Mouse (Mus musculus) heart, postnatal 0 days (tissue): Measurements from ENCODE around the gene Tmem56. TPM values are rescaled to one million over a fixed set of nuclear protein-coding genes. Genes with fewer than 3 reads are reported as not detected.

Source experiments
- ATAC-seq: fragments of 200-750 bp; cut with Nextera tagmentation; 2 replicates; pipeline ENCODE4 v1.8.0; 2017; ENCODE audit warnings: low read depth, moderate number of reproducible peaks, moderate library complexity; ENCODE audit not compliant: insufficient read depth
- DNase-seq: peaks from one replicate; pipeline ENCODE4 v3.0.0-alpha.2; 2016; ENCODE audit warnings: low spot score
- H3K27ac ChIP-seq: fragments of 300-500 bp; sonication (generic); 2 replicates; pipeline ENCODE4 v1.5.1; 2014; ENCODE audit warnings: low read depth, mild to moderate bottlenecking
- H3K27me3 ChIP-seq: fragments of 300-500 bp; sonication (generic); 2 replicates; pipeline ENCODE4 v1.6.1; 2014; ENCODE audit warnings: low read length, mixed read lengths; ENCODE audit not compliant: control insufficient read depth, insufficient read depth
- H3K36me3 ChIP-seq: fragments of 300-500 bp; sonication (generic); replicated peaks from 2 replicates; pipeline ENCODE4 v1.6.1; 2014; ENCODE audit warnings: low read length, mixed read lengths; ENCODE audit not compliant: control insufficient read depth, insufficient read depth
- H3K4me1 ChIP-seq: fragments of 300-500 bp; sonication (generic); 2 replicates; pipeline ENCODE4 v1.6.1; 2014; ENCODE audit warnings: antibody characterized with exemption; ENCODE audit not compliant: control insufficient read depth, insufficient read depth
- H3K4me2 ChIP-seq: fragments of 300-500 bp; sonication (generic); 2 replicates; pipeline ENCODE4 v1.6.1; 2014; ENCODE audit warnings: low read depth, mild to moderate bottlenecking, low read length, moderate library complexity
- H3K4me3 ChIP-seq: fragments of 300-500 bp; sonication (generic); 2 replicates; pipeline ENCODE4 v1.5.1; 2014; ENCODE audit warnings: low read depth, low read length
- H3K9ac ChIP-seq: fragments of 300-500 bp; sonication (generic); replicated peaks from 2 replicates; pipeline ENCODE4 v1.6.1; 2014; ENCODE audit warnings: low read depth, low read length, mixed read lengths
- H3K9me3 ChIP-seq: fragments of 300-500 bp; sonication (generic); replicated peaks from 2 replicates; pipeline ENCODE4 v1.6.1; 2016; ENCODE audit warnings: low read length; ENCODE audit not compliant: control insufficient read depth
- CTCF ChIP-seq: IDR thresholded peaks from 2 replicates; pipeline ENCODE4 v1.5.1; 2016; ENCODE audit warnings: antibody characterized with exemption, control low read depth, low read depth
- EP300 ChIP-seq: IDR thresholded peaks from 2 replicates; pipeline ENCODE4 v1.6.1; 2016; ENCODE audit warnings: antibody characterized with exemption, low read depth
- WGBS: fragments of 180-500 bp; shearing (Covaris S2); extraction: QIAGEN DNeasy Blood & Tissue Kit; methylation state at CpG from one replicate; pipeline ENCODE4 v1.1.7; 2014; 5-methylcytosine and 5-hydroxymethylcytosine counted together
- polyA plus RNA-seq: library from polyadenylated mRNA; unstranded; fragments of >200 nt; fragmentation: Nextera tagmentation; extraction: Ambion mirVana; gene quantifications from 2 replicates; pipeline ENCODE4 v1.2.1, GENCODE M21; 2015
- total RNA-seq: library from RNA; depleted of rRNA; stranded (reverse); fragments of >200 nt; gene quantifications from 2 replicates; pipeline ENCODE4 v1.2.3, GENCODE M21; 2014; ENCODE audit warnings: low replicate concordance

The Tmem56 gene
- total and polyA plus RNA-seq, 2 experiments from 2014 or later: 0.36 to 4.4 TPM

GRCm38 (mm10) chr3:121267283-121267682 lies 15.6 kb downstream of the Tmem56 start:
- Histone ChIP-seq H3K4me1 (peaks cover 2% of the 10 kb centered on the region), H3K36me3 (no peaks in the 10 kb centered on the region), H3K4me3 (no peak overlapping the region), H3K27ac (no peak overlapping the region), H3K27me3 (peaks cover 37% of the 10 kb centered on the region), H3K9ac (no peak overlapping the region), H3K9me3 (0 out of 2 replicates have a peak, but pooled peaks cover 3% of the 10 kb centered on the region), H3K4me2 (no peak overlapping the region)
- no peak for TF ChIP-seq EP300
- TF ChIP-seq CTCF: no peak
- DNase-seq (no peak), ATAC-seq (no peak)
- 76% methylated on average over 5 of the region's 5 CpGs for whole genome bisulfite sequencing

- no peak overlapping the region for H3K4me3 ChIP-seq
- no peak overlapping the region for H3K27ac ChIP-seq
- ATAC-seq: no peak
- H3K4me2 ChIP-seq: no peak overlapping the region
- WGBS: 68% methylated on average over 6 of the region's 6 CpGs
- H3K4me1 ChIP-seq: peaks cover 7% of the 10 kb centered on the region
- H3K9me3 ChIP-seq: 0 out of 2 replicates have a peak, but pooled peaks cover 3% of the 10 kb centered on the region
- peaks cover 60% of the 10 kb centered on the region for H3K27me3 ChIP-seq
- no peak overlapping the region for H3K9ac ChIP-seq
- TF ChIP-seq CTCF: no peak
- no peak for TF ChIP-seq EP300
- DNase-seq: no peak
- no peaks in the 10 kb centered on the region for H3K36me3 ChIP-seq
Measured at GRCm38 (mm10) chr3:121264242-121264641, 18.7 kb downstream of the Tmem56 start.

GRCm38 (mm10) chr3:121263205-121263548 lies 19.7 kb downstream of the Tmem56 start:
- peaks cover 7% of the 10 kb centered on the region for H3K4me1 ChIP-seq
- WGBS: 2% methylated on average over 20 of the region's 20 CpGs
- peak overlapping the region; percentile 100 for H3K4me2 ChIP-seq
- peak overlapping the region; percentile 62 for H3K9ac ChIP-seq
- H3K4me3 ChIP-seq: peak overlapping the region; percentile 74
- TF ChIP-seq EP300 (no peak), CTCF (no peak)
- DNase-seq (no peak), ATAC-seq (peak; percentile 17; the same call in 1 of the 2 replicates)
- peaks cover 60% of the 10 kb centered on the region for H3K27me3 ChIP-seq
- H3K27ac ChIP-seq: no peak overlapping the region
- H3K36me3 ChIP-seq: no peaks in the 10 kb centered on the region
- H3K9me3 ChIP-seq: 0 out of 2 replicates have a peak, but pooled peaks cover 3% of the 10 kb centered on the region

- Histone ChIP-seq H3K9ac (peak overlapping the region; percentile 62), H3K4me3 (peak overlapping the region; percentile 74), H3K27me3 (peaks cover 60% of the 10 kb centered on the region), H3K9me3 (0 out of 2 replicates have a peak, but pooled peaks cover 3% of the 10 kb centered on the region), H3K4me1 (peaks cover 7% of the 10 kb centered on the region), H3K36me3 (no peaks in the 10 kb centered on the region), H3K27ac (no peak overlapping the region), H3K4me2 (peak overlapping the region; percentile 100)
- TF ChIP-seq EP300: no peak
- WGBS: under 1% methylated on average over 85 of the region's 97 CpGs
- ATAC-seq (peak; percentile 74), DNase-seq (no peak)
Measured at GRCm38 (mm10) chr3:121262521-121263204, 20.2 kb downstream of the Tmem56 start.

GRCm38 (mm10) chr3:121261939-121262520 lies 20.9 kb downstream of the Tmem56 start:
- 11% methylated on average over 19 of the region's 21 CpGs for WGBS
- peak overlapping the region; percentile 62 for H3K9ac ChIP-seq
- ATAC-seq (no peak), DNase-seq (no peak)
- H3K9me3 ChIP-seq: 0 out of 2 replicates have a peak, but pooled peaks cover 3% of the 10 kb centered on the region
- peak overlapping the region; percentile 74 for H3K4me3 ChIP-seq
- no peak for TF ChIP-seq CTCF
- TF ChIP-seq EP300: no peak
- no peaks in the 10 kb centered on the region for H3K36me3 ChIP-seq
- H3K4me2 ChIP-seq: peak overlapping the region; percentile 100
- peaks cover 57% of the 10 kb centered on the region for H3K27me3 ChIP-seq
- H3K4me1 ChIP-seq: peaks cover 7% of the 10 kb centered on the region
- no peak overlapping the region for H3K27ac ChIP-seq
